Mouse (Mus musculus) retina, adult 2 months (tissue): ENCODE data around the gene Stx6.

Experiments
- DNase-seq: peaks from one replicate; pipeline ENCODE4 v3.0.0-alpha.2; 2012; ENCODE audit warnings: low read depth, low spot score

Gene Stx6

DNA sequence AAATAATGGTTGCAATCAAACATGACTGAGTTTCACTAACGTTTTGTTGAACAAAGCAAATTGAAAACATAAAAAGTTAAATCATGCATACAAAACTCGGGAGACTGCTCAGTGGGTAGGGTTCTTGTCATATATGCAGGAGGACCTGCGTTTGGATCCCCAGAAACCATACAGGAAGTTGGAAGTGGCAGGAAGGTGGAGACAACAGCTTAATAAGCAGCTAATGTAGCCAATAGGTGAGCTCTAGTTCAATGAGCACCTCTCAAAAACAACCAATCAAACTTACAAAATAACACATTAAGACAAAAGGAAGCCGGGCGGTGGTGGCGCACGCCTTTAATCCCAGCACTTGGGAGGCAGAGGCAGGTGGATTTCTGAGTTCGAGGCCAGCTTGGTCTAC is 95.8 kb downstream of the Stx6 start:
- DNase-seq: no peak
